Mouse (Mus musculus): ENCODE measurements around the gene Map2k6. TPM values are rescaled to one million over a fixed set of nuclear protein-coding genes. Genes with fewer than 3 reads are reported as not detected.

The Map2k6 gene
- polyA plus RNA-seq, 1 experiment from 2014 or later: 4.2 TPM

- TF ChIP-seq EP300 (IDR thresholded peaks at IDR 0.05; ENCODE audit: low read depth): no peak
- no peak for TF ChIP-seq CTCF (IDR thresholded peaks at IDR 0.05; ENCODE audit: low read depth)
- no peak overlapping the region for H3K4me3 ChIP-seq (ENCODE audit: low read depth, low read length)
- no peaks in the 10 kb centered on the region for H3K4me1 ChIP-seq (ENCODE audit: insufficient read depth)
- WGBS (ENCODE audit: insufficient replicate concordance): 30% methylated on average over 10 of the region's 10 CpGs
- no peak overlapping the region for H3K27ac ChIP-seq (ENCODE audit: low read depth)
- H3K36me3 ChIP-seq (replicated peaks; ENCODE audit: insufficient read depth, low read length): no peaks in the 10 kb centered on the region
- peaks cover 6% of the 10 kb centered on the region; the same call in 1 of the 2 replicates for H3K9me3 ChIP-seq (ENCODE audit: low read length)
- DNase-seq (peak; percentile 16), ATAC-seq (peak; percentile 66)
- H3K4me2 ChIP-seq (ENCODE audit: low read depth, low read length): peak overlapping the region; percentile 53
- H3K9ac ChIP-seq (replicated peaks): no peak overlapping the region
- H3K27me3 ChIP-seq (ENCODE audit: insufficient read depth, low read length): no peaks in the 10 kb centered on the region
These were observed 139.3 kb downstream of the Map2k6 start for GRCm38 (mm10) chr11:110538206-110538605.

GRCm38 (mm10) chr11:110541933-110542332, 143.0 kb downstream of the Map2k6 start:
- Histone ChIP-seq H3K4me3 (ENCODE audit: low read depth, low read length) (no peak overlapping the region), H3K27me3 (ENCODE audit: insufficient read depth, low read length) (no peaks in the 10 kb centered on the region), H3K4me1 (ENCODE audit: insufficient read depth) (no peaks in the 10 kb centered on the region), H3K9ac (replicated peaks) (no peak overlapping the region), H3K36me3 (replicated peaks; ENCODE audit: insufficient read depth, low read length) (no peaks in the 10 kb centered on the region), H3K4me2 (ENCODE audit: low read depth, low read length) (no peak overlapping the region), H3K9me3 (ENCODE audit: low read length) (peaks cover 3% of the 10 kb centered on the region; the same call in 1 of the 2 replicates), H3K27ac (ENCODE audit: low read depth) (no peak overlapping the region)
- 82% methylated on average over 4 of the region's 4 CpGs for WGBS (ENCODE audit: insufficient replicate concordance)
- DNase-seq (no peak), ATAC-seq (no peak)
- TF ChIP-seq CTCF (IDR thresholded peaks at IDR 0.05; ENCODE audit: low read depth) (no peak), EP300 (IDR thresholded peaks at IDR 0.05; ENCODE audit: low read depth) (no peak)

- DNase-seq (no peak), ATAC-seq (no peak)
- Histone ChIP-seq H3K4me1 (ENCODE audit: insufficient read depth) (no peaks in the 10 kb centered on the region), H3K4me3 (ENCODE audit: low read depth, low read length) (no peak overlapping the region), H3K27ac (ENCODE audit: low read depth) (no peak overlapping the region), H3K36me3 (replicated peaks; ENCODE audit: insufficient read depth, low read length) (no peaks in the 10 kb centered on the region), H3K9ac (replicated peaks) (no peak overlapping the region), H3K9me3 (ENCODE audit: low read length) (peaks cover 3% of the 10 kb centered on the region; the same call in 1 of the 2 replicates), H3K4me2 (ENCODE audit: low read depth, low read length) (no peak overlapping the region), H3K27me3 (ENCODE audit: insufficient read depth, low read length) (no peaks in the 10 kb centered on the region)
- WGBS (ENCODE audit: insufficient replicate concordance): 76% methylated on average over 11 of the region's 11 CpGs
- TF ChIP-seq EP300 (IDR thresholded peaks at IDR 0.05; ENCODE audit: low read depth): peak; percentile 33; the same call in 1 of the 2 replicates
- TF ChIP-seq CTCF (IDR thresholded peaks at IDR 0.05; ENCODE audit: low read depth): no peak
These were observed 145.7 kb downstream of the Map2k6 start for GRCm38 (mm10) chr11:110544419-110545210.

- TF ChIP-seq CTCF (IDR thresholded peaks at IDR 0.05; ENCODE audit: low read depth) (no peak), EP300 (IDR thresholded peaks at IDR 0.05; ENCODE audit: low read depth) (no peak)
- H3K4me3 ChIP-seq (ENCODE audit: low read depth, low read length): no peak overlapping the region
- no peaks in the 10 kb centered on the region for H3K4me1 ChIP-seq (ENCODE audit: insufficient read depth)
- H3K9ac ChIP-seq (replicated peaks): no peak overlapping the region
- H3K4me2 ChIP-seq (ENCODE audit: low read depth, low read length): no peak overlapping the region
- H3K27me3 ChIP-seq (ENCODE audit: insufficient read depth, low read length): no peaks in the 10 kb centered on the region
- ATAC-seq (no peak), DNase-seq (no peak)
- H3K9me3 ChIP-seq (ENCODE audit: low read length): peaks cover 2% of the 10 kb centered on the region; the same call in 1 of the 2 replicates
- H3K36me3 ChIP-seq (replicated peaks; ENCODE audit: insufficient read depth, low read length): no peaks in the 10 kb centered on the region
- H3K27ac ChIP-seq (ENCODE audit: low read depth): no peak overlapping the region
- 67% methylated on average over 3 of the region's 3 CpGs for WGBS (ENCODE audit: insufficient replicate concordance)
These were observed 146.5 kb downstream of the Map2k6 start for GRCm38 (mm10) chr11:110545416-110545815.

- H3K9me3 ChIP-seq (ENCODE audit: low read length): no peaks in the 10 kb centered on the region
- no peak overlapping the region for H3K4me2 ChIP-seq (ENCODE audit: low read depth, low read length)
- H3K9ac ChIP-seq (replicated peaks): no peak overlapping the region
- 35% methylated on average over 12 of the region's 12 CpGs for WGBS (ENCODE audit: insufficient replicate concordance)
- no peak for DNase-seq
- ATAC-seq: peak; percentile 40; the same call in 1 of the 2 replicates
- H3K36me3 ChIP-seq (replicated peaks; ENCODE audit: insufficient read depth, low read length): no peaks in the 10 kb centered on the region
- H3K27me3 ChIP-seq (ENCODE audit: insufficient read depth, low read length): no peaks in the 10 kb centered on the region
- H3K4me3 ChIP-seq (ENCODE audit: low read depth, low read length): no peak overlapping the region
- no peaks in the 10 kb centered on the region for H3K4me1 ChIP-seq (ENCODE audit: insufficient read depth)
- no peak overlapping the region for H3K27ac ChIP-seq (ENCODE audit: low read depth)
- peak; percentile 71 for TF ChIP-seq EP300 (IDR thresholded peaks at IDR 0.05; ENCODE audit: low read depth)
- TF ChIP-seq CTCF (IDR thresholded peaks at IDR 0.05; ENCODE audit: low read depth): no peak
These were observed 152.6 kb downstream of the Map2k6 start for GRCm38 (mm10) chr11:110551471-110551967.

GRCm38 (mm10) chr11:110562320-110563081, 163.6 kb downstream of the Map2k6 start:
- Histone ChIP-seq H3K9me3 (ENCODE audit: low read length) (no peaks in the 10 kb centered on the region), H3K27ac (ENCODE audit: low read depth) (0 out of 2 replicates have a peak overlapping the region, but pooled peaks have one; percentile 29), H3K4me1 (ENCODE audit: insufficient read depth) (no peaks in the 10 kb centered on the region), H3K36me3 (replicated peaks; ENCODE audit: insufficient read depth, low read length) (no peaks in the 10 kb centered on the region), H3K27me3 (ENCODE audit: insufficient read depth, low read length) (no peaks in the 10 kb centered on the region), H3K4me3 (ENCODE audit: low read depth, low read length) (no peak overlapping the region), H3K9ac (replicated peaks) (no peak overlapping the region), H3K4me2 (ENCODE audit: low read depth, low read length) (no peak overlapping the region)
- TF ChIP-seq CTCF (IDR thresholded peaks at IDR 0.05; ENCODE audit: low read depth) (no peak), EP300 (IDR thresholded peaks at IDR 0.05; ENCODE audit: low read depth) (no peak)
- WGBS (ENCODE audit: insufficient replicate concordance): 52% methylated on average over 12 of the region's 12 CpGs
- DNase-seq: no peak
- ATAC-seq: no peak

Data from liver, postnatal 0 days (tissue).